Mouse (Mus musculus) CD8-positive naive resting alpha-beta T cell, adult 2 months (primary cell): ENCODE data around the gene Gm4969.
"Not testable (repeated sequence)": the region's sequence is repeated elsewhere in the genome, so short reads cannot be mapped to it uniquely, and the experiment has no call there.

Experiments used
- DNase-seq, 2 experiments: peaks; one replicate each; pipeline ENCODE4 v3.0.0; 2022; ENCODE audit warnings: low read depth in 2 of 2, low spot score in 2 of 2

The Gm4969 gene

GRCm38 (mm10) chr7:19074494-19074893, 43.7 kb downstream of the Gm4969 start:
- DNase-seq: no peak

DNA sequence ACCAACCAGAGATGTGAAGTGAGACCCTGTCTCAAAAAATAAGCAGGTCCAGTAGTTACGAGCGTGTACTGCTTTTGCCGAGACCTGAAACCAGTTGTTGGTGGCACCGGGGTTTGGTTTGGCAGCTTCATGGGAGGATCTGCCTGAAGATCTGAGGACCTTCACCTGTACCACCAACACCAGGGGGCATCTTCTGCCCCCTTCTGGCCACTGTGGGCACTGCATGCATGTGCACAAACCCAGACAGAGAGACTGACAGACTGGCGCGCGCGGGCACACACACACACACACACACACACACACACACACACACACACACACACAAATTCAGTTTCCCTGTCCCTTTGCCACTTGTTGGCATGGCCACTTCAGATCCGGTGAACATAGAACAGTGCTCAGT, 44.7 kb downstream of the Gm4969 start:
- DNase-seq: peak in 1 of 2 experiments; percentile 40

GRCm38 (mm10) chr7:19071024-19071423, 47.1 kb downstream of the Gm4969 start:
- DNase-seq: not testable (repeated sequence)

- no peak for DNase-seq
Observed at GRCm38 (mm10) chr7:19069500-19069899, 48.7 kb downstream of the Gm4969 start.

GRCm38 (mm10) chr7:19068707-19069106, 49.5 kb downstream of the Gm4969 start:
- peak; percentile 70 to 80 for DNase-seq

DNA sequence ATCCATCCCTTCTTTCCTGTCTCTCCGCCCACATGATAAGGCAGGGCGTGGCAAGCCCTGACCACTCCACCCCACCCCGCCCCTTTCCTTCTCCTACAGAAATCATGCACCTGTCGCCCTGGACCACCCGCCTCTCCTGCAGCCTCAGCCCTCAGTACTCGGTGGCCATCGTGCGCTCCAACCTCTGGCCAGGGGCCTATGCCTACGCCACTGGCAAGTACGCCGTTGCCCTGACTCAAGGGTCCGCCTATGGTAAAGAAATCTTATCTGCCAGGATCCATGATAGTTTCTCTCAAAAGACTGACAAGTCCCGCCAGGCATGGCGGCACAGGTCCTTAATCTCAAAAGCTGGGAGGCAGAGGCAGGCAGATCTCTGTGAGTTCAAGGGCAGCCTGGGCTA, 50.2 kb downstream of the Gm4969 start:
- no peak for DNase-seq

DNA sequence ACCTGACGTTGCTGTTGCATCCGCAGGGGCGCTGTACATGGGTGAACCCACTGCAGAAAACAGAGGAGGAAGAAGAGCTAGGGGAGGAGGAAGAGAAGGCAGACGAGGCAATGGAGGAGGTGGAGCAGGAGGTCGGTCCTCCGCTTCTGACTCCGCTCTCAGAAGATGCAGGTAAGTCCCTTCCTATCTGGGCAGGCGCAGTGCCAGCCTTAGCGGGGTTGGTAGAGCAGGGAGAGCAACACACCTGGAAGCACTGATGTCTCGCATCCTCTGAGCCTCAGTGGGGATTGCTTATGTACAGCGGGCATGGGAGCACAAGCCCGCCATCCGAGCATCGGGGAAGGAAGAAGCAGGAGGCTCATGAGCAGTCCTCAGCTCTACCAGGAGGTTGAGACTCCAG, 51.1 kb downstream of the Gm4969 start:
- DNase-seq: no peak

DNA sequence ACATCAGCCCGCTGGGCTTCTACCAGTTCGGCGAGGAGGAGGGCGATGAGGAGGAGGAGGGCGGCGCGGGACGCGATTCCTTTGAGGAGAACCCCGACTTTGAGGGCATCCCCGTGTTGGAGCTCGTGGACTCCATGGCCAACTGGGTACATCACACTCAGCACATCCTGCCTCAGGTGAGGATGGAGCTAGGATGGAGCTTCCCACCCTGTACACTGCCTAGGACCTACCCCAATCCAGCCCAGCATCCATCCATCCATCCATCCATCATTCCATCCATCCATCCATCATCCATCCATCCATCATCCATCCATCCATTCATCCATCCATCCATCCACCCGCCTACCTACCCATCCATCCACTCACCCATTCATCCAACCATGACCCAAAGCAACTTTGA, 52.3 kb downstream of the Gm4969 start:
- DNase-seq: no peak

DNA sequence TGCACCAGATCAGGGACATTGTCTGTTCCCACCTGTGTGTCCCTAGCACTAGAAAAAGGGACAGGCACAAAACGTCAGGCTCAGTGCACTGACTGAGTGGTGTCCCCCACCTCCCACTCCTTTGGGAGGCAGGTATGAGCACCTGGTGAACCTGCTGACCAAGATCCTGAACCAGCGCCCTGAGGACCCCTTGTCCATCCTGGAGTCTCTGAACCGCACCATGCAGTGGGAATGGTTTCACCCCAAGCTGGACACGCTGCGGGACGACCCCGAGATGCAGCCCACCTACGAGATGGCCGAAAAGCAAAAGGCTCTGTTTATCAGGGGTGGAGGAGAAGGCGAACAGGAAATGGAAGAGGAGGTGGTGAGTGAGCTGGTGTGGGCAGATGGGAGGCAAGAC, 60.8 kb downstream of the Gm4969 start:
- no peak for DNase-seq

DNA sequence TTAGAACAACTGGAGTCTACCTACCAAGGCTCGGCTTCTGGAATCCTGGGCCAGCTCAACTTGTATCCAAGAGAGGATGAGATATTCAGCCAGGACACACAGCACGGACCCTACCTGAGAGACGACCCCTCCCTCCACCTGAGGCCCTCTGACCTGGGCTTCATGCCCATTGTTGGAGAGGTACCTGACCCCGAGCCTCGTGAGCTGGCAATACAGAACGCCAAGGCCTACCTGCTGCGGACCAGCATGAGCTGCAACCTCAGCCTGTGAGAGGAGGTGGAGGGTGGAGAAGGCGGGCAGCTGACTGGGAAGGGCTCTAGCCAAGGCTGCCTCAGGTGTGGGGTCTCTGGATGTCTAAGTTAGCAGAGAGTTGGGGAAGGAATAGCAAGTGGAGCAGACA, 63.1 kb downstream of the Gm4969 start:
- no peak for DNase-seq

DNA sequence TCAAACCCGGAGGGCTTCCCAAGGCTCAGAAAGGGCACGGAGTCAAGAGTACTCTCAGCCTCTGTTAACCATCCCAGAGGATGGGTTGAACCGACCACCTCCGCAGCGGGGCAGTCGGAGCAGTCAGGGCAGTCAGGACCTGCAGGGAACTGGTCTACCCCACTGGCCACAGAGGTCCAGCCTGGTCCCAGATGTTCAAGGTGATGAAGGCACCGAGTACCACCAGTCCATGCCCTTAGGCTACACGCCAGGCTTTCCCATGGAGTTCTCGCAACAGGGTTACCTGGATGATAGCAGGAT, 63.4 kb downstream of the Gm4969 start:
- no peak for DNase-seq

- no peak for DNase-seq
Observed at GRCm38 (mm10) chr7:19054047-19054776, 64.0 kb downstream of the Gm4969 start, which contains the start of gene Rsph6a. Gene Rsph6a (plus strand): TSS chr7:19054690.

DNA sequence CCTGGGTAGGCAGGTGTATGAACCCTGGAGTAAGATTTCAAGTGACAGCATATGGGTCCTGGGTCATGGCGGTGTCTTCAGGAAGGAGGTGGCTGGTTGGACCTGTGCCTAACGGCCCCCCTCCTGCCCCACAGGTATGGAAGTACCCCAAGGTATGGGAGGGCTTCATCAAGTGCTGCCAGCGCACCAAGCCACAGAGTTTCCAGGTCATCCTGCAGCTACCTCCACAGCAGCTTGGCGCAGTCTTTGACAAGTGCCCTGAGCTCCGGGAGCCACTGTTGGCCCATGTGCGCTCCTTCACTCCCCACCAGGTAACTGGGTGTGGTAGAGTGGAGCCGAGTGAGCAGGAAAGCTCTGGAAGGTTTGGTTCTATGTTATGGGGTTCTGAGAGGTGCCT, 65.0 kb downstream of the Gm4969 start:
- DNase-seq: no peak

DNA sequence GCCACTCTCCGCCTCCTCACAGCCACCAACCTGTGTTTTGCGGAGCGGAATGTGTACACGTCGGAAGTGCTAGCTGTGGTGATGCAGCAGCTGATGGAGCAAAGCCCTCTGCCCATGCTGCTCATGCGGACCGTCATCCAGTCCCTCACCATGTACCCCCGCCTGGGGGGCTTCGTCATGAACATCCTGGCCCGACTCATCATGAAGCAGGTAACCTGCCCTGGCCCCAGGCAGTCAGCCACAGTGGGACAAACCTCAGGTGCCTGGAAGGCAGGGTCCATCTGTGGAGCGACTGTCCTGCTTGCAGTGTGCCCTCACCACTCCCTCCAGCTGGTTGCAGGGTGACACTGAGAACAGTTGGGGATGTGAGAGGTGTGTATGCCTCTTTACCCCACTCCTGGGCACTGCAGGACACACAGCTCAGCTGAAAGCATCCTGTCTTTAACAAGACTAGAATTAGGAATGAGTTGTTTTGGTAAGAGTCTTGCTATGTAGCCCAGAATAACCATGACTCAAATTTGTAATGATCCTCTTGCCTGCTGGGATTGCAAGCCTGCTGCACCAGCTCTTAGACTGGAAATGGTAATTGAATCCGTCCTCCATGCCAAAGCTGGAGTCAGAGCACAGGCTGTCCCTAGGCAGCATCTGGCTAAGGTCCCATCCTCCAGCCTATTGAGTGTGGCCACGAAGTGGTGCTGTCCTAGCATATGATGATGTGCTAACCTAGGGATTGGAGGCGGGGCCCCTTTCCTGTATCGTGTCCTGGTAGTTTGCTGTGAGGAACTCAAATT, 65.6 kb downstream of the Gm4969 start:
- DNase-seq: no peak

GRCm38 (mm10) chr7:19051161-19051560, 67.0 kb downstream of the Gm4969 start:
- DNase-seq: no peak

DNA sequence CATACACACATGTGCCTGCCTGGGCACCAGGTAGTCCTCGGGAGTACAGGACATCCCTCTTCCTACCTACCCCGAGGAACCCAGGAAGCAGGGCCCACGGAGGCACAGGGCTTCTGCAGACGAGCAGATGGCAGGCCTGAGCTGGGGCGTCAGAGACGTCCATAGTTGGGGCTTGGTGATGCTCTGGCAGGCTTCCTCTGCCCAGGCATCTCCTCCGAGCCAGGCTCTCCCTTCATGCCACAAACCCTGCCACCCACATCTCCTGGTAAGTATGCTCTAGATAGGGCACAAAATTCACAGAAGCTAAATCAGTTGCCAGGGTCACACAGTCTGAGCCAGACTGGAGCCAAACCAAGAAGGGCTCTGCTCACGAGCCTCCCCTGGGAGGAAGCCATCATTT, 68.0 kb downstream of the Gm4969 start:
- no peak for DNase-seq

DNA sequence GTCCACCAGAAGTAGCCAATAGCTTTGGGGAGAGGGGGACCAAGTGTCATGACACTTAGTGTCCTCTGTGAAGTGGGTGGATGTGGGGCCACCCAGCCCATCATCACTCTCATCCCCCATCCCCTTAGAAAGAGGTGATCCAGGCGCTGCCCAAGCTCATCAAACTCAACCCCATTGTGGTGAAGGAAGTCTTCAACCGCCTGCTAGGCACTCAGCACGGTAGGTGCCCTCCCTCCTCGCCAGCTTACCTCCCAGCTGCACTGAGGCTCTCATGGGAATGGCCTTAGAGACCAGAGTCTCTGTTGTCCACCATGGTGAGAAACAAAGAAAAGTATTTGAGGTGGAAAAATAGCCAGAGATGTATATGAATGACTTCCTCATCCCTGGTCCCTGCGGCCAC, 68.9 kb downstream of the Gm4969 start:
- DNase-seq: no peak
